Mouse (Mus musculus): ENCODE data around the gene Npdc1.

- peak; percentile 96 for TF ChIP-seq CTCF (IDR thresholded peaks at IDR 0.05; ENCODE audit: control insufficient read depth, insufficient read depth, insufficient read length)
- TF ChIP-seq MYOG (IDR thresholded peaks at IDR 0.05; ENCODE audit: control insufficient read depth, extremely low read depth, insufficient read length), result no peak
Observed at GRCm38 (mm10) chr2:25428442-25429236, 29.5 kb downstream of the Npdc1 start, which contains the start of gene Abca2.

Data from C2C12 (cell line).